Mouse (Mus musculus): ENCODE data around the gene Gatad2b.

GRCm38 (mm10) chr3:90357959-90358358, 65.0 kb downstream of the Gatad2b start:
- no peak for TF ChIP-seq CTCF (IDR thresholded peaks at IDR 0.05; ENCODE audit: insufficient read depth, low read length)
- no peak for TF ChIP-seq POLR2A (IDR thresholded peaks at IDR 0.05; ENCODE audit: borderline replicate concordance, extremely low read depth, low read depth, low read length)
